Mouse (Mus musculus) thymus, postnatal 10 days (tissue): ENCODE results near the gene Nol9.
"Not testable (repeated sequence)": the region's sequence is repeated elsewhere in the genome, so short reads cannot be mapped to it uniquely, and the experiment has no call there.

Experiments used
- DNase-seq, 2 experiments: peaks; one replicate each; pipeline ENCODE4 v3.0.0; 2021; ENCODE audit warnings: low spot score in 2 of 2

The Nol9 gene

GRCm38 (mm10) chr4:152010707-152011134, 28.4 kb upstream of the Nol9 start:
- no peak for DNase-seq

DNA sequence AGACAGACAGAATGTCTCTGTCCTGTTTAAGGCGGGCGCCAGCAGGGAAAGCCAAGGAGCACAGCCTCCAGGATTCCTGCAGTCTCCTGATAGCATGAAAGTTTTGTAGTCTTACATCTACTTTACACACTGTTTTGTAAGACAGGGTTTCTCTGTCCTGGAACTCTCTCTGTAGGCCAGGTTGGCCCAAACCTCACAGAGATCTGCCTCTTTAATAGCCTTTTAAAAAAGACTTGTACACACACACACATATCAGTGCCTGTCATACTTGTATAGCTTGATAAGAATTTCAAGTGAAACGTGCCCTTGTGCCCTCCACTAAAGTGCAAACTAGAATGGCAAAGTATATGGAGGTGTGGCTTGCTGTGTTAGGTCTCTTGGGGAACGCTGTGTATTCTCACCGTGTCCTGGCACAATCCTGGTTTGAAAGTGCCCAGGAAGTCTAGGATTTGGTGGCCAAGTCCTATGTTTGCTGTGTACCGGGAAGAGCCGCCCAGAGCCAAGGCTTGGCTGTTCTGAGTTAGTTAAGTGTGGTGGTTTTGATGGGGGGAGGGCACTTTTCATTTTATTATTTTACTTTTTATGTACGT, 27.9 kb upstream of the Nol9 start:
- no peak for DNase-seq

- no peak for DNase-seq
Observed at GRCm38 (mm10) chr4:152012109-152012508, 27.0 kb upstream of the Nol9 start.

DNA sequence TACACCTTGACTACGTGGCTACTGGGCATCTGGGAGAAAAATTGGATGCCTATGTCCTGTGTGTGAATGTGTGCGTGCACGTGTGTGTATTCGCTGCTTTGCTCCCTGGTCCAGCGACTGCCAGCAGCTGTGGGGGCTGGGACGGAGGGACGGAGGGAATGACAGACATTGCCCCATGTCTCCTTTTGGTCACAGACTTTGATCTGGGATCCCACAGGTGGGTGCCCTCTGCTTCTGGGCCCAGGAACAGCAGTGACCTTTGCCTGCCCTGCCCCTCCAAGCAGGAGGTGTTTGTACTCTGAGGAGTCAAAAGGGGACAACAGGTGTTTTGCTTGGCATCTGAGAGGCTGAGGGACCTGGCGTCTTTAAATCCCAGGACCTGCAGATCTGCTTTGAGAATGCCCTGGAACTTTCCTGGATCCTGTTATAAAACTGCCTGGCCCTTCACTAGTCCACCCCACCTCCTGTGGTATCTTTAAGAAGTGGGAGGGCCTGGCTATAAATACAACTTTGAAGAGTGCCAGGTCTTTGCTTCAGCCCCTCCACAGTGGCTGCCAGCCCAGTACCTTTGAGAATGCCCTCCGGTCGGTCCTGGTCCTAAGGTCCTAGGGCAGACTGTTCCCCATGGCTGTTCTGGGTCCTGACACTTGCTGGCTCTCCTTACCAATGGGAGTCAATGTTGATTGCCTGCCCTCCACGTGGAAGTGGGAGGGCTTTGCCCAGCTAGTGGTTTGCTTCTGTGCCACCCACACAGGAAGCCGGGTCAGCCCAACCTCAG, 25.9 kb upstream of the Nol9 start:
- DNase-seq, result no peak

- DNase-seq, result no peak
Observed at GRCm38 (mm10) chr4:152019073-152019472, 20.0 kb upstream of the Nol9 start.

- no peak for DNase-seq
Observed at GRCm38 (mm10) chr4:152020024-152020423, 19.1 kb upstream of the Nol9 start.

DNA sequence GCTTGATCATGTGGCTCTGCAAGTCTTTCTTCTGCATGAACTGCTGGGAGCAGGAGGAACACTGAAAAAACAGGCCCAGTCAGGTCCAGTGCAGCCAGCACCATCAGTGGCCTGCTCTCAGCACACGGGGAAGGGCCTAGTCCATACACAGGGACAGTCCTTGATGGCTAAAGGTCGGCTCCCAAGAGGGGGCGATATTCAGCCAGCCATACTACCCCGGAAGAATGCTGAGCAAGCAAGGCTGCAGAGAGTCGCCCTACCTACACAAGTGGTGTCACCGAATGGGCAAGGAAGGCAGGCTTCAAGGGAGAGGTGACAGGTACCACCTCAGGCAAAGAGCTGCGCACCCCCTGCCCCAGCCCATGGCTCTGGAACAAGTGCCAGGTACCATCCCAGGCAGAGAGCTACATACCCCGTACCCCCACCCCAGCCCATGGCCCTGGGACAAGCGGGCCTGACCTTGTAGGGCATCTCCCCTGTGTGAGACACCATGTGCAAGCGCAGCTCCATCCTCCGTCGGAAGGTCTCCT, 17.5 kb upstream of the Nol9 start:
- no peak for DNase-seq

GRCm38 (mm10) chr4:152022506-152022905, 16.6 kb upstream of the Nol9 start:
- no peak for DNase-seq

DNA sequence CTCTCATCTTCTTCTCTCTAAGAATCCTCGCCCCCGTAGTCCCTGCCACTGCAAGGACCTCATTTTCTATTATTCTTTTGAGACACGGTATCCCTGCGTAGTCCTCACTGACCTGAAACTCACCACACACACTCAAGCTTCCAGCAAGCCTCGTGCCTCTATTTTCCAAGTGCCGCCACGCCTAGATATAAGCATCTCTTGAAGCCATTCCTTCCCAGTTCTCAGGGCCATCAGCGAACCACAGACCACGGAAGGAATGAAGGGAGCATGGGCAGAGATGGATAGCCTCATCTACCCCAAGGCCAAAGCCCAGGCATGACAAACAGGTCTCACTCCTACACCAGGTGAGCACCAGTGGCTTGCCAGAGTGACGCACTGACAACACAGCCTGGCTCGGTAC, 14.6 kb upstream of the Nol9 start:
- no peak for DNase-seq

DNA sequence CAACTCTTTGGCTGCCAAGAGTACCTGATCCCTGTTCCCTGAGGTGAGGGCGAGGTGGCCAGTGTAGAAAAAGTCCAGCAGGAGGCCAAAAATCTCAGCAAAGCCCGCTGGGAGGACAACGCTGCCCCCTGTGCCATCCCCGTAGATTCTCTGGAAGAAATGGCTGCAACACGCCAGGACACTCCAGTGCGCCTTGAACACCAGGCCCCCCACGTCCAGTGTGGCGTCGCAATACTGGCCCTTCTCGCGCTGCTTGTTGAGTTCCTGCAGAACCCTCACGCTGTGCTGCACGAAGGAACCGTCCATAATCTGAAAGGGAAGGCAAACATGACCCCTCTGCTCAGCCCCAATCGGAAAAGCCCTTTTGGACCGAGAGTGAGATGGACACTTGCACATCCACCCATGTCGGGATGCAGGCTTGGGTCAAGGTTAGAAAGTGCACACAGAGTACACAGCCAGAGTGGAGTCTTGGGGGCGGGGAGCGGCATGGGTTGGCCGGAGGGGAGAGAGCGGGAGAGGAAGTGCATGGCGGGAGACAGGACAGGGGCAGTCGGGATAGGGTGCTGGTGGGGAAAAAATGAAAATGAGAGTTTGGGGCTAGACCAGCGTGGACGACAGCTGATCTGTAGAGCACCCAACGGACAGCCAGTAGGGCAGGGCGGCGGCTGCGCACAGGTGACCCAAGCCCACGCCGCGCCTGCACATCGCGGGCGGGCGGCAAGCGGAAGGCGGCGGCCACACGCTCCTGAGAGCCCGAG, 12.2 kb upstream of the Nol9 start:
- DNase-seq, result peak in 1 of 2 experiments; percentile 30

DNA sequence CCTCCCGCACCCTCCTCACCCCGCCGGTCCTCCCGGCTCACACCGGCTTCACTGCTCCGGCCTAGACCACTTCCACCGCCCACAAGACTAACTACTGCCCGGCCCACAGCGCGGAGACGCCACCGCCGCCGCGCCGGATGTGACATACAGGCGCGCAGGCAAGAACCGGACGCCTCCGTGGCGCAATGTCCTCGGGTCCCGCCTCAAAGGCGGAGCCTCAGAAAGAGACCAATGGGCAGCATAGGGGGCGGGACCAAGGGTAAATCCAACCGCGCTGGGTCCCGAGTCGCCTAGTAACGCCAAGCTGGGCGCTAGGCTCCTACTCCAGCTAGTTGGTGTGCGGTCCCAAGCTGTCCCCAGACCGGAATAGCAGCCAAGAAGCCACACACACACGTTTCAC, 11.6 kb upstream of the Nol9 start, which contains the start of gene Zbtb48:
Gene Zbtb48 (minus strand): TSS at position 148 of the 400 bp plus-strand sequence.
- peak; percentile 91 to 92 for DNase-seq

- no peak for DNase-seq
Observed at GRCm38 (mm10) chr4:152028456-152028855, 10.7 kb upstream of the Nol9 start.

GRCm38 (mm10) chr4:152029087-152029486, 10.0 kb upstream of the Nol9 start:
- DNase-seq, result no peak

DNA sequence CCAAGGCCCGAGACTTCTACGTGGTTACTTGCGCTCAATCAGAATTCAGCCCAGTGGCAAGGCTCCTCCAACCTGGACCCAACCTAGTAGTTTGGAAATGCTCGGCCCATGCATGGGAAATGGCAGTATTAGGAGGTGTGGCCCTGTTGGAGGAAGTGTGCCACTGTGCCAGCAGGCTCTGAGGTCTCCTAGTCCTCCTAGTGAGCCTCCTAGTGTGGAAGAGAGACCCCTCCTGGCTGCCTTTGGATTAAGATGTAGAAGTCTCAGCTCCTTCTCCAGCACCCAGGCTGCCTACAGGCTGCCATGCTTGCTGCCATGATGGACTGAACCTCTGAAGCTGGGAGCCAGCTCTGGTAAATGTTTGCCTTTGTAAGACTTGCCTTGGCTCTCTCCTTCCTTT, 9.1 kb upstream of the Nol9 start:
- no peak for DNase-seq

DNA sequence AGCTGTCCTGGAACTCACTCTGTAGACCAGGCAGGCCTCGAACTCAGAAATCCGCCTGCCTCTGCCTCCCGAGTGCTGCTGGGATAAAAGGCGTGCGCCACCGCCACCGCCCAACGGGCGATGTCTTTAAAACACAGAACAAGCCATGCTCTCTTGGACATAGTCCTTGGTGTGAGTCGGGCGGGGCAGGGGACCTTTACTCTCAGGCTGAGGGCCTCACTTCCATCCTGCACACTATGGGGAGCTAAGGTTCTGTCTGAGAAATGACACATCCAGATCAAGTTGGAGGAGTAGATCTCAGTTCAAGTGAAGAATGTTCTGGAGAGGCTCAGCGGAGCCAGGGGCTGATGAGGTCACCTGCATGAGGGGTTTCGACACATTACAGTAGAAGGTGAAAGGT, 6.2 kb upstream of the Nol9 start:
- no peak for DNase-seq

GRCm38 (mm10) chr4:152036464-152036863, 2.7 kb upstream of the Nol9 start:
- not testable (repeated sequence) for DNase-seq

DNA sequence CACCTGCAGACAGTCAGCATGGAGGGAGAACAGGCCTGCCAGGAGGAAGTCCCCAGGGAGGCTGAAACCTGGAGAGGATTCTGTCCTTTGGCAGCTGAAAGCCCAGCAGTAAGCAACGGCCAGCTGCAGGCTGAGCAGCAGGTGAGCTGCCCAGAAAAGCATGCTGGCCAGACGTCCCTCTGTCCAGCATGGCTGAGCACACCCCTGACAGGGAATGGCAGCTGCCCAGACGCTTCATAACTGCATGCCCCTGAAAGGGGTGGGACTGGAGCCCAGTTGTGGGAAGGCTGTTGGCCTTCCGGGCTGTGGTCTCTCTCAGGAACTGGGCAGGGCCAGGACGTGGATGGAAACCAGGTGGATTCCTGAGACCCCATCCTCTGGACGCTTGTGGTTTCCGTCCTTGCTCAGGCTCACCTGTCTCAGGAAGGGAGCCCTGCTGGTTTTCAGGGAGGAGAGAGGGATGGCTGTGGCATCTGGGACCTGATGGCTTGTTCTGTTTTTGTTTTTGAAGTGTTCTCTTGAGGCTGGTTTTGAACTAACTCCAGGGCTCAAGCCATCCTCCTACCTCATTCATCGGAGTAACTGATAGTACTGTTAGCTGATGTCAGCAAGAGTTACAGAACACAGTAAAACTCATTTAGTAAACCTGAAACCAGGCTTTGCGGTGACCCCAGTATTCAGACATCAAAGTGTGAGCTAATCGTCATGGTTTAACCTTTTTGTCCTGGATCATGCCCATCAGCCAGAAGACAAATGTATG, 716 bp upstream of the Nol9 start, which contains the start of gene Tas1r1:
Gene Tas1r1 (minus strand): TSS at position 344 of the 760 bp plus-strand sequence.
- DNase-seq, result no peak

GRCm38 (mm10) chr4:152039831-152040310, 750 bp downstream of the Nol9 start:
- DNase-seq, result no peak

- no peak for DNase-seq
Observed at GRCm38 (mm10) chr4:152041924-152042641, 3.0 kb downstream of the Nol9 start.

DNA sequence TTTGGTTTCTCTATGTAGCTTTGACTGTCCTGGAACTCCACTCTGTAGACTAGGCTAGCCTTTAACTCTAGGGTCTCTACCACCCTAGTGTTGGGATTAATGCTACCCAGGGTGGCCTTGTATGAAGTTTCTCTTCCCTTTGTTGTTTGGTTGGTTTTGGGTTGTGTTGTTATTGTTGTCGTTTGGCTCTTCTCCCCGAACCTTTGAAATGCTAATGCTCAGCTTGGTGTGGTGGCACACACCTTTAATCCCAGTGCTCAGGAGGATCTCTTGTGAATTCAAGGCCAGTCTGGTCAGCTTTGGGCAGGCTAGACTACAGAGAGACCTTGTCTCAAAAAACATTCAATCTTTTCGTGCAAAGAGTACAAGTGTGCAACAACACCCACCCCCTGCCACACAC, 4.0 kb downstream of the Nol9 start:
- DNase-seq, result no peak

DNA sequence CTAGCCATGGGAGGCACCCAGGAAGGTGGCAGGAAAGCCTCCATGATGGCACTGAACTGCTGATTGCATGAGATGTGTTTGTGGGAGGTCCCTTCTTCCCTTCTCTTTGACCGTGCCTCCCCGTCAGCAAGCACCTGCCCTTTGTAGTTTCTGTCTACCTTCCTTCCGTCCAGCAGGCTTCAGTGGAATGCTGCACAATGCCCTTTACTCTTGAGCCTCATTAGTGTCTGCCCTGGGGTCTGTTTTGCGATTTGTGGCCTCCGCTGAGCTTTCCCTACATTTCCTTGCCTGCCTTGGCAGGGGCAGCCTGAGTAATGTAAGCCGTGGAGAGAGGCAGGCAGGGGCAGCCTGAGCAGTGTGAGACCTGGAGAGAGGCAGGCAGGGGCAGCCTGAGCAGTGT, 5.5 kb downstream of the Nol9 start:
- no peak for DNase-seq
